Mouse (Mus musculus) testis, adult 2 months (tissue): ENCODE data around the gene Snhg11. TPM values are rescaled to one million over a fixed set of nuclear protein-coding genes. Genes with fewer than 3 reads are reported as not detected.

Experiments used
- H3K27ac ChIP-seq: fragments of 200-500 bp; 2 replicates; pipeline ENCODE4 v1.5.1; 2012; ENCODE audit warnings: low read depth, low read length; ENCODE audit not compliant: control insufficient read depth, insufficient read depth
- H3K27me3 ChIP-seq: fragments of 200-500 bp; 2 replicates; pipeline ENCODE4 v1.6.1; 2012; ENCODE audit warnings: mild to moderate bottlenecking, low read length, moderate library complexity; ENCODE audit not compliant: control insufficient read depth, insufficient read depth
- H3K36me3 ChIP-seq: fragments of 200-500 bp; 2 replicates; pipeline ENCODE4 v1.6.1; 2012; ENCODE audit warnings: mild to moderate bottlenecking, low read length; ENCODE audit not compliant: control insufficient read depth, insufficient read depth
- H3K4me1 ChIP-seq: fragments of 200-500 bp; 2 replicates; pipeline ENCODE4 v1.6.1; 2012; ENCODE audit warnings: low read length; ENCODE audit not compliant: control insufficient read depth, insufficient read depth
- H3K4me3 ChIP-seq: fragments of 200-500 bp; 2 replicates; pipeline ENCODE4 v1.5.1; 2012; ENCODE audit warnings: low read depth, mild to moderate bottlenecking, low read length, moderate library complexity, mixed read lengths; ENCODE audit not compliant: control insufficient read depth
- CTCF ChIP-seq: fragments of 200-500 bp; IDR thresholded peaks from 2 replicates; pipeline ENCODE4 v1.5.1; 2012; ENCODE audit warnings: low read depth, mild to moderate bottlenecking, inconsistent platforms, low read length, moderate library complexity; ENCODE audit not compliant: control insufficient read depth, insufficient read depth, insufficient replicate concordance
- POLR2A ChIP-seq: fragments of 200-500 bp; IDR thresholded peaks from 2 replicates; pipeline ENCODE4 v1.6.1; 2012; ENCODE audit warnings: low read depth, mild to moderate bottlenecking, inconsistent platforms, low read length, moderate library complexity; ENCODE audit not compliant: control insufficient read depth
- polyA plus RNA-seq: library from polyadenylated mRNA; depleted of rRNA; stranded (reverse); fragments of >200 nt; gene quantifications from 2 replicates; pipeline ENCODE4 v1.2.3, GENCODE M21; 2012

Snhg11 gene
- polyA plus RNA-seq, 1 experiment = 3.4 TPM

- H3K27ac ChIP-seq = peak overlapping the region; percentile 75
- H3K27me3 ChIP-seq = no peaks in the 10 kb centered on the region
- H3K4me3 ChIP-seq = peak overlapping the region; percentile 83
- TF ChIP-seq POLR2A (peak; percentile 45; the same call in 1 of the 2 replicates), CTCF (no peak)
- peaks cover 4% of the 10 kb centered on the region for H3K4me1 ChIP-seq
- no peaks in the 10 kb centered on the region for H3K36me3 ChIP-seq
These were observed 5.3 kb upstream of the Snhg11 start for GRCm38 (mm10) chr2:158370173-158370550.

GRCm38 (mm10) chr2:158373061-158373460 lies 2.4 kb upstream of the Snhg11 start:
- no peaks in the 10 kb centered on the region for H3K27me3 ChIP-seq
- H3K4me1 ChIP-seq = peaks cover 4% of the 10 kb centered on the region
- no peak overlapping the region for H3K27ac ChIP-seq
- H3K36me3 ChIP-seq = no peaks in the 10 kb centered on the region
- TF ChIP-seq CTCF = no peak
- TF ChIP-seq POLR2A = no peak
- no peak overlapping the region for H3K4me3 ChIP-seq

GRCm38 (mm10) chr2:158373516-158373915 lies 1.9 kb upstream of the Snhg11 start:
- no peaks in the 10 kb centered on the region for H3K27me3 ChIP-seq
- TF ChIP-seq POLR2A (no peak), CTCF (no peak)

GRCm38 (mm10) chr2:158376123-158376687 lies 767 bp downstream of the Snhg11 start:
- TF ChIP-seq CTCF = no peak
- no peak for TF ChIP-seq POLR2A
- no peaks in the 10 kb centered on the region for H3K27me3 ChIP-seq
- H3K4me3 ChIP-seq = peak overlapping the region; percentile 74
- no peak overlapping the region for H3K27ac ChIP-seq
- H3K36me3 ChIP-seq = no peaks in the 10 kb centered on the region
- H3K4me1 ChIP-seq = no peaks in the 10 kb centered on the region; the same call in 1 of the 2 replicates

More at GRCm38 (mm10) chr2:158373516-158373915, 1.9 kb upstream of the Snhg11 start:
- Histone ChIP-seq H3K36me3 (no peaks in the 10 kb centered on the region), H3K27ac (no peak overlapping the region), H3K4me3 (no peak overlapping the region), H3K4me1 (peaks cover 4% of the 10 kb centered on the region)

- no peak overlapping the region for H3K4me3 ChIP-seq
- TF ChIP-seq POLR2A (no peak), CTCF (no peak)
- no peaks in the 10 kb centered on the region; the same call in 1 of the 2 replicates for H3K4me1 ChIP-seq
- no peaks in the 10 kb centered on the region for H3K36me3 ChIP-seq
- H3K27ac ChIP-seq = no peak overlapping the region
- H3K27me3 ChIP-seq = no peaks in the 10 kb centered on the region
These were observed 1.4 kb downstream of the Snhg11 start for GRCm38 (mm10) chr2:158376798-158377197.

GRCm38 (mm10) chr2:158377811-158378210 lies 2.4 kb downstream of the Snhg11 start:
- H3K4me1 ChIP-seq = no peaks in the 10 kb centered on the region; the same call in 1 of the 2 replicates
- H3K27ac ChIP-seq = no peak overlapping the region
- H3K4me3 ChIP-seq = no peak overlapping the region
- no peak for TF ChIP-seq CTCF
- no peak for TF ChIP-seq POLR2A
- H3K27me3 ChIP-seq = no peaks in the 10 kb centered on the region
- no peaks in the 10 kb centered on the region for H3K36me3 ChIP-seq

GRCm38 (mm10) chr2:158379354-158380078 lies 4.1 kb downstream of the Snhg11 start:
- no peaks in the 10 kb centered on the region; the same call in 1 of the 2 replicates for H3K4me1 ChIP-seq
- no peak overlapping the region for H3K4me3 ChIP-seq
- no peaks in the 10 kb centered on the region for H3K27me3 ChIP-seq
- no peaks in the 10 kb centered on the region for H3K36me3 ChIP-seq
- TF ChIP-seq POLR2A = no peak
- 0 out of 2 replicates have a peak, but pooled peaks have one; percentile 28 for TF ChIP-seq CTCF
- no peak overlapping the region for H3K27ac ChIP-seq

GRCm38 (mm10) chr2:158386072-158386471 lies 10.6 kb downstream of the Snhg11 start:
- no peak overlapping the region for H3K27ac ChIP-seq
- no peaks in the 10 kb centered on the region for H3K36me3 ChIP-seq
- no peak for TF ChIP-seq POLR2A
- no peak for TF ChIP-seq CTCF
- H3K4me3 ChIP-seq = no peak overlapping the region
- H3K27me3 ChIP-seq = no peaks in the 10 kb centered on the region
- H3K4me1 ChIP-seq = 0 out of 2 replicates have a peak, but pooled peaks cover 2% of the 10 kb centered on the region
